Mouse (Mus musculus): ENCODE results near the gene Zfp526. TPM values are rescaled to one million over a fixed set of nuclear protein-coding genes. Genes with fewer than 3 reads are reported as not detected.
A peak's percentile ranks its signal among the peaks of the same experiment; 100 is the strongest.
"Not testable (repeated sequence)": the region's sequence is repeated elsewhere in the genome, so short reads cannot be mapped to it uniquely, and the experiment has no call there.

Gene Zfp526
- polyA plus RNA-seq, 1 experiment = 7.7 TPM

GRCm38 (mm10) chr7:25265743-25266142 lies 44.5 kb downstream of the Zfp526 start:
- not testable (repeated sequence) for DNase-seq (ENCODE audit: extremely low spot score in 1 of 2, low spot score in 1 of 2)

DNA sequence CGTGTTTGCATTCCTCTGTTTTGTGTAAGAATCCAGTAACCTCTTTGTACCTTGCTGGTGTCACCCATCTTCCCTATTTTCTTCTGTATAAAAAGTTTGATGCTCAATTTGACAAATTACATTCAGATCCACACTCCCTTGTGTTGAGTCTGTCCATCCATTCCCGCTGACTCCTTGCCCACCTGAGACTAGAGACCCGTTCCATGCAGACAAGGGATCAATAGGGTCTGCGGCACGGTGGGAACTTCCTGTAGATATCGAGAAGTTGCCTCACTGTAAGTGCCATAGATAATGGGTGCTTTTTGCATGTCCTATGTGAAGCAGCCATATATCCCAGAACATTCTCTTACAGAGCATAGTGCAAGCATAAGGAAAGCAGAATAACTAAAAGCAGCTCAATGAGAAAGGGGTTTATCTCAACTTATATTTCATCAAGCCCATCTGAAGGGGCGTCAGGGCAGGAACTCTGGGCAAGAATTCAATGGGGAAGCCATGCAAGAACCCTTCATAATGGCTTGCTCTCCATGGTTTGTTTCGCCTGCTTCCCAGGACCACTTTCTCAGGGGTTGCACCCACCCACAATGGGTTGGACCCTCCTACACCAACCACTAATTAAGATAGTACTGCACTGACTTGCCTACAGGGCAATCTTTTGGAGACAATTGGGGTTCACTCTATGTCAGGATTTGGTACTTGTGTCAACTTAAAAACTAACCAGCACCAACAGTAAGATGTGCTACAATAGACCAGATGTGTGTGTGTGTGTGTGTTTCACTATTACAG lies 45.1 kb downstream of the Zfp526 start:
- DNase-seq (ENCODE audit: extremely low spot score in 1 of 2, low spot score in 1 of 2) = no peak

DNA sequence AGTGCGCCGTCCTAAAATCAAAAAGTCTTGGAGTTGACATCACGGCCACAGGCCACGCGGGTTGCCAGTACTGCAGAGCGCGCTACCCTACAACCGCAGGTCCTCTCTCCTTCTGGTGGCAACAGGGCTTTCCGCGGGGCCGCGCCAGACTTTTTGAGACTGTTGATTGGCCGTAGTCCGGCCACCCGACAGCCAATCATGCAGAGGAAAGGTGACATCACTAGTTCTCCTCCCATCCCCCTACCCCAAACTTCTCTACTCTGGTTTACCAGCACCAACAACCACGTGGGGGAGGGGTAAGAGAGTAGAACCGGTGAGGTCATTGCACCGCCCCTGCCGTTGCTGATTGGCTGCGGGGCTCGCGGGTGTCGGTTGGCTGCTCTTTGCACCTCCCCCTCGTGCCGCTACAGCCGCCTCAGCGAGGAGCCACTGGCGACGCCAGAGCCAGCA lies 46.1 kb downstream of the Zfp526 start, which contains the start of gene Cic:
Gene Cic, plus strand, starts transcription at position 404 of the 450 bp plus-strand sequence.
- peak; percentile 99 to 100 for DNase-seq (ENCODE audit: extremely low spot score in 1 of 2, low spot score in 1 of 2)

GRCm38 (mm10) chr7:25267751-25268463 lies 46.7 kb downstream of the Zfp526 start:
- peak; percentile 99 to 100 for DNase-seq (ENCODE audit: extremely low spot score in 1 of 2, low spot score in 1 of 2)

GRCm38 (mm10) chr7:25268588-25268987 lies 47.4 kb downstream of the Zfp526 start:
- no peak for DNase-seq (ENCODE audit: extremely low spot score in 1 of 2, low spot score in 1 of 2)

DNA sequence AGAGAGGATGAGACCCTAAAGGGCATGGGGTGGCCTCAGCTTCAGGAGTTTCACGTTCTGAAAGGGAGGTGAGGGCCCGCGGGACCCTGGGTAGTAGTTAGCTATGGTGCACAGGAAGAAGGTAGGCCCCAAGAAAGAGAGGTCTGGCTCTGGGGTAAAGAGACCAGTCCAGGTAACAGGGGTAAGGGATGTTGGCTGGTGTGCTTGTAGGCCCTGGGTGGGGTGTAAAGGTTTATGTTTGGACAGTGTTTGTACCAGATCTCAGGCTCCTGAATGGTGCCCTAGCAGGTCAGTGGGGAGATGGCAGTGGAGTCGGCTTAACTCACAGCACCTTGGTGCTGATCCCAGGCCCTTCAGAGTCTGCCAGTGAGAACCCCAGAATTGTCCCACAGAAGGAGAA lies 47.8 kb downstream of the Zfp526 start:
- DNase-seq (ENCODE audit: extremely low spot score in 1 of 2, low spot score in 1 of 2) = no peak

DNA sequence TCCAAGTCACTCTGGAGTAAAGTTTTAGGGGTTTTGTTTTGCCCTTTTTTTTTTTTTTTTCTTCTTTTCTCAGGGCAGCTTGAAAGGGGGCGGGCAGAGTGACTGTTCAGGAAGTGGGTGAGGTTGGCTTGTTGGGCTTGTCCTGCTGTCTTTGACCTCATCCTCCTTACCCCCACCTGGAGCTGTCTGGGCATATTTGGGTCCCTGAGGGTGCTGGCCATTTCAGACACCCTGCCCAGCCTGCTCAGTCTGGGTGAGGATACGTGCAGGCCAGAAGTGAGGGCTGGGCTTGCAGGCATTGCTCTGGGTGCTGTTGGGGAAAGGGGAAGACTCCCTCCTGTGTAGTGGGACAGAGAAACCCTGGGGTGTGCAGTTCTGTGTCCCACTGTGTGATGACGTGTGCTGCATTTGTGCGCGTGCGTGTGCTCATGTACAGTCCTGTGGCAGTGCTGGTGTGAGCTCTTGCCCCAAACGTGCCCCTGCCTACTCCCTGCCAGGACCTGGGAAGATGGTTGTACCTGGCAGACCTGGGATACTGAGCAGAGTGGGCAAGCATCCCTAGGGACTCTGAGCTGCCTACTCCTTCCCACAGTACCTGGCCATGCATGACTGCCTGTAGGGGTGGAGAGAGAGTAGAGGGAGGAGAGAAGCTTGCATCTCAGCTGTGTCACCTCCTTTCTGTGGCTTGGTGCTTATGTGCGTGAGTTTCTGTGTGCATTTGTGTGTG lies 48.5 kb downstream of the Zfp526 start:
- DNase-seq (ENCODE audit: extremely low spot score in 1 of 2, low spot score in 1 of 2) = no peak

- DNase-seq (ENCODE audit: extremely low spot score in 1 of 2, low spot score in 1 of 2) = no peak
These were observed 49.7 kb downstream of the Zfp526 start for GRCm38 (mm10) chr7:25270652-25271633.

GRCm38 (mm10) chr7:25271651-25272444 lies 50.6 kb downstream of the Zfp526 start:
- DNase-seq (ENCODE audit: extremely low spot score in 1 of 2, low spot score in 1 of 2) = no peak

DNA sequence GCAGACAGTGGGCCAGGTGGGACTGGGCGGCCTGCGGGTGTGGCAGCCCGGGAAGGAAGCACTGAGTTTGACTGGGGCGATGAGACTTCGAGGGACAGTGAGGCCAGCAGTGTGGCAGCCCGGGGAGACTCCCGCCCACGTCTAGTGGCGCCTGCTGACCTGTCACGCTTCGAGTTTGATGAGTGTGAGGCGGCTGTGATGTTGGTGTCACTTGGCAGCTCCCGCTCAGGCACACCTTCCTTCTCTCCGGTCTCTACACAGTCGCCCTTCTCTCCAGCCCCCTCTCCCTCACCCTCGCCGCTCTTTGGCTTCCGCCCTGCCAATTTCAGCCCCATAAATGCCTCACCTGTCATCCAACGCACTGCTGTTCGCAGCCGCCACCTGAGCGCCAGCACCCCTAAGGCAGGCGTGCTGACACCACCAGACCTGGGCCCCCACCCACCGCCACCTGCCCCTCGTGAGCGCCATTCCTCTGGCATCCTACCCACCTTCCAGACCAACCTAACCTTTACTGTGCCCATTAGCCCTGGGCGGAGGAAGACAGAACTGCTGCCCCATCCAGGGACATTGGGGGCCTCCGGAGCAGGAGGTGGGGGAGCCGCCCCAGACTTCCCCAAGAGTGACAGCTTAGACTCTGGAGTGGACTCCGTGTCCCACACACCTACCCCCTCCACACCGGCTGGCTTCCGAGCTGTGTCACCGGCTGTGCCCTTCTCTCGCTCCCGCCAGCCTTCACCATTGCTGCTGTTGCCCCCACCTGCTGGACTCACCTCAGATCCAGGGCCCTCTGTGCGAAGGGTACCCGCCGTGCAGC lies 51.4 kb downstream of the Zfp526 start:
- DNase-seq (ENCODE audit: extremely low spot score in 1 of 2, low spot score in 1 of 2) = no peak

DNA sequence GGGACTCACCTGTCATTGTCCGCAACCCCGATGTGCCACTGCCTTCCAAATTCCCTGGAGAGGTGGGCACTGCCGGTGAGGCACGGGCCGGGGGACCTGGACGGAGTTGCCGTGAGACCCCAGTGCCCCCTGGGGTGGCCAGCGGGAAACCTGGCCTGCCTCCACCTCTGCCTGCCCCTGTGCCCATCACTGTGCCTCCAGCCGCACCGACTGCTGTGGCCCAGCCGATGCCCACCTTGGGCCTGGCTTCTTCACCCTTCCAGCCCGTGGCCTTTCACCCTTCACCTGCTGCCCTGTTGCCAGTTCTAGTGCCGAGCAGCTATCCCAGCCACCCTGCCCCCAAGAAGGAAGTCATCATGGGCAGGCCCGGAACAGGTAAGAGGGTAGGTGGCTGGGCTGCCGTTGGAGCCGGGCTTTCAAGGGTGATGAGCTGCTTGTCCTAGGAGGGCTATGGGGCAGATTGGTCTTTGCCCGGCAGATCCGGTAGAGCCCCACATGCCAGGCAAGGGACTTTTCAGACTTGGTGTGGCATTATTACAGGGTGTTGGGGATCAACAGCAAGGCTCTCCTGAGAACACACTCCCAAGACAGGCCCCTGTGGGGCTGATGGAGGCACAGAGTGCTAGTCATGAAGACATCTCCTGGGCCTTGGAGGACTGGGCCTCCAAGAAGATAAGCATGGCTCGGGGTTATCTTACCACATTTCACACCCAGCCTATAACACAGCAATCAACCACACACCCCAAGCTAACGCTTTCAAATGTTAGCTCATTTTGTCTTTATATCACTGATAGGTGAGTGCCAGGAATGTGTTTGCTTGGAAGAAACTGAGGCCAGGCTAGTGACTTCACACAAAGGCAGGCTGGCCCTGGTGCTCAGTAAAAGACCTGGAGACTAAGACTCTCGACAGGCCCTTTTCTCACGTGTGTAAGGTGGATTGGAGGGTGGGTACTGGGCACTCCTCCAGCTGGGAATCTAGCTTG lies 52.3 kb downstream of the Zfp526 start:
- no peak for DNase-seq (ENCODE audit: extremely low spot score in 1 of 2, low spot score in 1 of 2)

- DNase-seq (ENCODE audit: extremely low spot score in 1 of 2, low spot score in 1 of 2) = no peak
These were observed 53.3 kb downstream of the Zfp526 start for GRCm38 (mm10) chr7:25274571-25274970.

GRCm38 (mm10) chr7:25274996-25275395 lies 53.8 kb downstream of the Zfp526 start:
- DNase-seq (ENCODE audit: extremely low spot score in 1 of 2, low spot score in 1 of 2) = no peak

- no peak for DNase-seq (ENCODE audit: extremely low spot score in 1 of 2, low spot score in 1 of 2)
These were observed 54.5 kb downstream of the Zfp526 start for GRCm38 (mm10) chr7:25275555-25276298.
